Mouse (Mus musculus): ENCODE results near the gene Ptk7.
A peak's percentile ranks its signal among the peaks of the same experiment; 100 is the strongest.

Ptk7 gene

GRCm38 (mm10) chr17:46644916-46645475, 15.7 kb upstream of the Ptk7 start:
- peak; percentile 57 to 59 for DNase-seq (ENCODE audit: low spot score in 2 of 2)

- DNase-seq (ENCODE audit: low spot score in 2 of 2) = no peak
Observed at GRCm38 (mm10) chr17:46644152-46644805, 15.0 kb upstream of the Ptk7 start.

DNA sequence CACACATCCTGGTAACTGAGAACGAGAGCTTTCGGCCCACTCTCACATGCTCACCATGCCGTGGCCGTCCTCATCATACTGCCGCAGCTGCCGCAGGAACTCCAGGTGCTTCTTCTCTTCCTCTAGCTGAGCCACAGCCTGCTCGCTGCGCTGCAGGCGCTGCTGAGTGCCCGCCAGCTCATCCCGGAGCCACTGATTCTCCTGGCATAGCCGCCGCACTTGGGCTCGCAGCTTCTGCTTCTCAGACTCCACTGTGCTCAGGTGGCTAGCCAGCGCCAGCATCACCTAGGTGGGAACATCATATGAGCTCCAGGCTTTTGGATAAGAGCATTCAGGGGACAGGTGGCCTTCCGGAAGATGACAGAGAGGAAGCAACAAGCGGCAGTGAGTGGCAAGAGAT, 12.8 kb upstream of the Ptk7 start:
- DNase-seq (ENCODE audit: low spot score in 2 of 2) = no peak

DNA sequence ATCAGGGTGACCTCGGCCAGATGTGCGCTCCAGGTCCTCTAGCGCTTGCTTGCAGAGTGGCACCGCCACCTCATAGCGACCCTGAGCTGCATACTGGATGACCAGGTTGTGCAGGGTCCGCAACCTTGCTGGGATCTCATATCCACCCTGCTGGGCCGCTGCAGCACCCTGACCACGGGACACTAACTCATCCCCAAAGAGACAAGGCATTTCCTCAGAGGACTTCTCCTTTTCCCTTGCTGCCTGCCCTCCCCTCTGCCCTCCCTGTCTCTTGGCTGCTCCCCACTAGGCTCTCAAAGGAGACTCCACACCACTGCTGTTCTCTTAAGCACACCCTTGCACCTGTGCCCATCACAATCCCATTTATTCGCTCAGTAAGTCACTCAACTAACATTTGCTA, 10.6 kb upstream of the Ptk7 start:
- no peak for DNase-seq (ENCODE audit: low spot score in 2 of 2)

GRCm38 (mm10) chr17:46636831-46637523, 7.7 kb upstream of the Ptk7 start:
- peak; percentile 62 to 80 for DNase-seq (ENCODE audit: low spot score in 2 of 2)

- DNase-seq (ENCODE audit: low spot score in 2 of 2) = peak; percentile 60 to 61
Observed at GRCm38 (mm10) chr17:46629685-46630441, 559 bp upstream of the Ptk7 start.

- no peak for DNase-seq (ENCODE audit: low spot score in 2 of 2)
Observed at GRCm38 (mm10) chr17:46628471-46628790, 873 bp downstream of the Ptk7 start.

- DNase-seq (ENCODE audit: low spot score in 2 of 2) = no peak
Observed at GRCm38 (mm10) chr17:46627409-46627808, 1.9 kb downstream of the Ptk7 start.

GRCm38 (mm10) chr17:46624598-46624997, 4.7 kb downstream of the Ptk7 start:
- no peak for DNase-seq (ENCODE audit: low spot score in 2 of 2)

GRCm38 (mm10) chr17:46623819-46624557, 5.3 kb downstream of the Ptk7 start:
- DNase-seq (ENCODE audit: low spot score in 2 of 2) = peak; percentile 29 to 38

DNA sequence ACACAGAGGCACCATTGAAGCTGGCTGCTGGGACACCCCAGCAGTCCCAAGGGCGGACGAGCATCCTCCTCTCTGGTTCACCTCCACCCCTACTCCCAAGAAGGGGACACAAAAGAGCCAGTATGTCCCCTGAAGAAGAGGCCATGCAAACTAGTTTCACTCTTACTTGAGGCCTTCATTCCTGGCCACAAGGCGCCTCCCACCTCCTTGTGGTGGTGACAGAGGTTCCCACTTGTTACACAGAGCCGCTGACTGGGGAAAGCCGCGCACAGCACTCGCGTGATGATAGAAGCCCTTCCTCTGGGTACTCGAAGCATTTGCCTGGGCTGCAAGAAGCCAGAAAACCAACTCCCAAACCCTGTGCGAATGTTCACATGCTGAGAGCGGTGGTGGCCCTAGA, 7.0 kb downstream of the Ptk7 start:
- DNase-seq (ENCODE audit: low spot score in 2 of 2) = no peak

DNA sequence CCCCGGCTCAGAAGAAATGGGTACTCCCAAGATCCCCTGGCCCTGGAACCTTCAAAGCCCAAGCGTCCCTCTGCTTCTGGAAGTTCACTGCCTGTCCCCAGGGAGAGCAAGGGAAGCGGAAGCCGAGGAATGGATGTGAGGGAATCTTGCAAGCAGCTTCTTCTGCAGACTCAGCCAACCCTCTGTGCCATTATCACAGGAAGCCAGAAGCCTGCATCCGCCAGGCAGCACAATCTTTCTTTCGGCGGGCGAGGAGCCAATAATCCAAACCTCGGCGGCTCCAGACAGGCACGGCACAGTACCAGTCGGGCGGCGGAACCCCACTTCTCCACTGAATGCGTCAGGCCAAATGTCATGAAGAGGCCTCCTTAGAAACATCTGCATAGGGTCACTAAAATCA, 8.0 kb downstream of the Ptk7 start:
- DNase-seq (ENCODE audit: low spot score in 2 of 2) = peak in 1 of 2 experiments; percentile 39

- DNase-seq (ENCODE audit: low spot score in 2 of 2) = no peak
Observed at GRCm38 (mm10) chr17:46619683-46620357, 9.5 kb downstream of the Ptk7 start.

GRCm38 (mm10) chr17:46618769-46619682, 10.3 kb downstream of the Ptk7 start:
- no peak for DNase-seq (ENCODE audit: low spot score in 2 of 2)

GRCm38 (mm10) chr17:46618394-46618768, 10.9 kb downstream of the Ptk7 start:
- DNase-seq (ENCODE audit: low spot score in 2 of 2) = no peak

- DNase-seq (ENCODE audit: low spot score in 2 of 2) = no peak
Observed at GRCm38 (mm10) chr17:46617799-46618198, 11.5 kb downstream of the Ptk7 start.

DNA sequence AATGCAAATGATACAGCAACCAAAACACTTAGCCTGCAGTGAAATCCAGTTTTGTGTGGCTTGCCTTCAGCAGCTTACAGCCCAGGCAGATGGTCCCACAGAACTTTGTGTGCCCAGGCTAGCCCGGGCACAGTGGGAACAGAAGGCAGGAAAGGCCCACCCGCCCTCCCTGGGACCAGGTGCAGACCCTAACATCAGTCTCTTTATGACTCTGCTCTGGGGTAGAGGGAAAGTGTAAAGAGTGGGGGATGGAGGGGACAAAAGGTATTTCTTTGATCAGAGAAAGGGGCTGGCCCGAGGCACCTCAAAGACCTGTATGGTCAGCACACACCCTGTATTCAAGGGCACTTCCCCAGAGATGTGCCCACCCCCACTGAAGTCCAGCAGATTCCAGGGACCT, 16.1 kb downstream of the Ptk7 start:
- DNase-seq (ENCODE audit: low spot score in 2 of 2) = no peak

GRCm38 (mm10) chr17:46612820-46613219, 16.5 kb downstream of the Ptk7 start:
- DNase-seq (ENCODE audit: low spot score in 2 of 2) = peak in 1 of 2 experiments; percentile 20

DNA sequence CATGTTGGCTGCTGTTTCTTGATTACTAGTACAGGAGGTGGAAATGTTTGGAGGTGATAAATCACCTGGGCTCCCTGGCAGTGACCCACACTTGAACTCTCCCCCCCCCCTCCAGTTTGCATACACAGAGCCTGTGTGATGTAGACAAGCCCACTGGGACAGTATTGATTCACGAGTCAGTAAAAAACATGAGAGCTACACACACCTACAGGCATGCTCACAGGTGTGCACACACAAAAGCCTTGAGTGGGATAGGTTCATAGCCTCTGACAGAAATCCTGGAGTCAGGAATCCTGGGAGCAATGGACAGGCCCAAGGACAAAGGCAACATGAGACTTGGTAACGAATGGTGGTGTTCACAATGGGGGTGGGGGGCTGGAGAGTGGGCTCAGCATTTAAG, 17.1 kb downstream of the Ptk7 start:
- DNase-seq (ENCODE audit: low spot score in 2 of 2) = no peak

- no peak for DNase-seq (ENCODE audit: low spot score in 2 of 2)
Observed at GRCm38 (mm10) chr17:46611316-46611715, 18.0 kb downstream of the Ptk7 start.

Data from heart, adult 9 months (tissue).